Mouse (Mus musculus) heart, embryonic 13.5 days (tissue): ENCODE measurements around the gene Mast4. TPM values are rescaled to one million over a fixed set of nuclear protein-coding genes. Genes with fewer than 3 reads are reported as not detected.

ENCODE experiments used
- ATAC-seq: fragments of 200-750 bp; cut with Nextera tagmentation; 2 replicates; pipeline ENCODE4 v1.8.0; 2017; ENCODE audit warnings: moderate TSS enrichment; ENCODE audit not compliant: insufficient number of reproducible peaks, low FRiP score, low TSS enrichment; ENCODE audit errors: extremely low read depth
- H3K27ac ChIP-seq: fragments of 300-500 bp; sonication (generic); replicated peaks from 2 replicates; pipeline ENCODE4 v1.5.1; 2015; ENCODE audit warnings: moderate library complexity, mild to moderate bottlenecking, inconsistent platforms
- H3K27me3 ChIP-seq: fragments of 300-500 bp; sonication (generic); replicated peaks from 2 replicates; pipeline ENCODE4 v1.6.1; 2015; ENCODE audit warnings: mild to moderate bottlenecking, inconsistent platforms
- H3K36me3 ChIP-seq: fragments of 300-500 bp; sonication (generic); 2 replicates; pipeline ENCODE4 v1.6.1; 2015; ENCODE audit warnings: mild to moderate bottlenecking, inconsistent platforms
- H3K4me1 ChIP-seq: fragments of 300-500 bp; sonication (generic); 2 replicates; pipeline ENCODE4 v1.6.1; 2015; ENCODE audit warnings: inconsistent platforms
- H3K4me2 ChIP-seq: fragments of 300-500 bp; sonication (generic); 2 replicates; pipeline ENCODE4 v1.6.1; 2015; ENCODE audit warnings: inconsistent platforms, mild to moderate bottlenecking, moderate library complexity
- H3K4me3 ChIP-seq: fragments of 300-500 bp; sonication (generic); 2 replicates; pipeline ENCODE4 v1.5.1; 2015; ENCODE audit warnings: moderate library complexity, mild to moderate bottlenecking, inconsistent platforms
- H3K9ac ChIP-seq: fragments of 300-500 bp; sonication (generic); 2 replicates; pipeline ENCODE4 v1.6.1; 2015; ENCODE audit warnings: inconsistent platforms, mild to moderate bottlenecking, moderate library complexity
- H3K9me3 ChIP-seq: fragments of 300-500 bp; sonication (generic); 2 replicates; pipeline ENCODE4 v1.6.1; 2016; ENCODE audit warnings: inconsistent platforms
- WGBS: fragments of 180-500 bp; shearing (Covaris S2); methylation state at CpG from one replicate; pipeline ENCODE4 v1.1.7; 2015; ENCODE audit warnings: mixed read lengths; 5-methylcytosine and 5-hydroxymethylcytosine counted together
- polyA plus RNA-seq: library from polyadenylated mRNA; unstranded; fragments of >200 nt; fragmentation: Nextera tagmentation; extraction: Ambion mirVana; gene quantifications from 2 replicates; pipeline ENCODE4 v1.2.1, GENCODE M21; 2015

The Mast4 gene
- polyA plus RNA-seq, 1 experiment from 2014 or later = 36.8 TPM

DNA sequence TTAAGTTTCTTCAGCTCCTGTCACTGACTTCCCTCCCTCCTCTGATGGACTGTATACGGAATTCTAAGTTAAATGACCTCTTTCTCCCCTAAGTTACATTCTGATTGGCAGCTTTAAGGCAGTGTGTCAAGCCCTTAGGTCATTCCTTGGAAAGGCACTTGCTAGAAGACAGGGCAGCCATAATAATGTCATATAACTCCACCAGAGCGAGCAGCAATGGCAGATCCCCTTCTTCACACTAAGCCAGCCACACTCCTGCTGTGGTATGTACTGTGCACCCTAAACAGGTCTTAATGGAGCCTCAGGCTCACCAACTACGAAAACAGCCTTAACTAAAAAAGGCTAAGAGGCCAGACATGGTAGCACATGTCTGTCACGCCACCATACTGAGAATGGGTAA is 123.6 kb downstream of the Mast4 start:
- Histone ChIP-seq H3K4me1 (peaks cover 18% of the 10 kb centered on the region), H3K27me3 (no peaks in the 10 kb centered on the region), H3K36me3 (no peaks in the 10 kb centered on the region), H3K9me3 (no peaks in the 10 kb centered on the region), H3K27ac (peak overlapping the region; percentile 44; the same call in 1 of the 2 replicates), H3K4me2 (no peak overlapping the region), H3K4me3 (no peak overlapping the region), H3K9ac (no peak overlapping the region)
- ATAC-seq = no peak
- 76% methylated on average over 4 of the region's 4 CpGs for WGBS

- no peak for ATAC-seq
- 76% methylated on average over 4 of the region's 4 CpGs for WGBS
These were observed 127.1 kb downstream of the Mast4 start for GRCm38 (mm10) chr13:103207199-103207598.

GRCm38 (mm10) chr13:103206644-103207043 is 127.7 kb downstream of the Mast4 start:
- WGBS = 63% methylated on average over 9 of the region's 9 CpGs
- Histone ChIP-seq H3K36me3 (no peaks in the 10 kb centered on the region), H3K4me3 (no peak overlapping the region), H3K27ac (no peak overlapping the region), H3K4me1 (peaks cover 13% of the 10 kb centered on the region), H3K4me2 (no peak overlapping the region), H3K9me3 (no peaks in the 10 kb centered on the region), H3K27me3 (no peaks in the 10 kb centered on the region), H3K9ac (no peak overlapping the region)
- no peak for ATAC-seq

More at GRCm38 (mm10) chr13:103207199-103207598, 127.1 kb downstream of the Mast4 start:
- H3K4me1 ChIP-seq = peaks cover 18% of the 10 kb centered on the region
- no peak overlapping the region for H3K4me3 ChIP-seq
- H3K4me2 ChIP-seq = no peak overlapping the region
- H3K9me3 ChIP-seq = no peaks in the 10 kb centered on the region
- no peak overlapping the region for H3K9ac ChIP-seq
- no peak overlapping the region for H3K27ac ChIP-seq
- no peaks in the 10 kb centered on the region for H3K36me3 ChIP-seq
- H3K27me3 ChIP-seq = no peaks in the 10 kb centered on the region

- Histone ChIP-seq H3K4me1 (peaks cover 7% of the 10 kb centered on the region; the same call in 1 of the 2 replicates), H3K4me2 (no peak overlapping the region), H3K27ac (no peak overlapping the region), H3K27me3 (no peaks in the 10 kb centered on the region), H3K9me3 (no peaks in the 10 kb centered on the region), H3K36me3 (no peaks in the 10 kb centered on the region), H3K4me3 (no peak overlapping the region), H3K9ac (no peak overlapping the region)
- 81% methylated on average over 5 of the region's 5 CpGs for WGBS
- ATAC-seq = no peak
These were observed 129.1 kb downstream of the Mast4 start for GRCm38 (mm10) chr13:103205191-103205590.

DNA sequence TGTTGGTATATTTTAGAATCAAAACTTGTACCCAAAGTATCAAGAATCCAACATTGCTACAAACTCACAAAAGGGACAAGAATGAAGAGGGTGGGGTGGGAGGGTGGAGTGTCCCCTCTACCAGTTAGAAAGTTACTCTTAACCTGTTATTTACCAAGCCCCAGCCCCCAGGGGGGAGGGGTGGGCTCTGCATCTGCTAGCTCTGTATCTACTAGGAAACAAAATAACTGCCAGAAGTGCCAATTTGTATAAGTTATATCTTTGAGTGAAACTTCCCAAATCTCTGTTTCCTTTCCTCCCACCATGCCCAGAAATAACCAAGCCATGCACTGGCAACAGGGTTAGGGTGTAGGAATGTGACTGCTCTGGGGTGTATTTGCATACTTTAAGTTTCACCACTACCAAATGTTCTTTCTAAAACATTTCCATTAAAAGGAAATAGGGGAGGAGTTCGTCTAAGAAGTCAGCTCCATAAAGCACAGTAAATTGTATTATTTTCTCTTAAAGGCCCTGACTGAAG is 130.9 kb downstream of the Mast4 start:
- 45% methylated on average over 1 of the region's 1 CpGs for WGBS
- Histone ChIP-seq H3K4me2 (no peak overlapping the region), H3K36me3 (no peaks in the 10 kb centered on the region), H3K27me3 (no peaks in the 10 kb centered on the region), H3K4me3 (no peak overlapping the region), H3K9me3 (no peaks in the 10 kb centered on the region), H3K27ac (no peak overlapping the region), H3K9ac (no peak overlapping the region), H3K4me1 (peaks cover 7% of the 10 kb centered on the region; the same call in 1 of the 2 replicates)
- ATAC-seq = no peak

- Histone ChIP-seq H3K36me3 (no peaks in the 10 kb centered on the region), H3K9me3 (no peaks in the 10 kb centered on the region), H3K4me2 (no peak overlapping the region), H3K27ac (no peak overlapping the region), H3K27me3 (no peaks in the 10 kb centered on the region), H3K9ac (no peak overlapping the region), H3K4me1 (peaks cover 7% of the 10 kb centered on the region; the same call in 1 of the 2 replicates), H3K4me3 (no peak overlapping the region)
- ATAC-seq = no peak
- WGBS = 54% methylated on average over 10 of the region's 10 CpGs
These were observed 133.1 kb downstream of the Mast4 start for GRCm38 (mm10) chr13:103201016-103201760.

- WGBS = 37% methylated on average over 2 of the region's 2 CpGs
- no peak overlapping the region for H3K4me3 ChIP-seq
- ATAC-seq = no peak
These were observed 134.3 kb downstream of the Mast4 start for GRCm38 (mm10) chr13:103199823-103200660.

GRCm38 (mm10) chr13:103198210-103198940 is 135.9 kb downstream of the Mast4 start:
- H3K9ac ChIP-seq = no peak overlapping the region
- no peaks in the 10 kb centered on the region for H3K9me3 ChIP-seq
- no peak overlapping the region for H3K4me3 ChIP-seq
- H3K27me3 ChIP-seq = no peaks in the 10 kb centered on the region
- 83% methylated on average over 9 of the region's 9 CpGs for WGBS
- H3K36me3 ChIP-seq = no peaks in the 10 kb centered on the region
- H3K4me1 ChIP-seq = peaks cover 4% of the 10 kb centered on the region; the same call in 1 of the 2 replicates
- H3K27ac ChIP-seq = no peak overlapping the region
- H3K4me2 ChIP-seq = no peak overlapping the region
- no peak for ATAC-seq

More at GRCm38 (mm10) chr13:103199823-103200660, 134.3 kb downstream of the Mast4 start:
- Histone ChIP-seq H3K9me3 (no peaks in the 10 kb centered on the region), H3K27me3 (no peaks in the 10 kb centered on the region), H3K27ac (no peak overlapping the region), H3K4me1 (peaks cover 7% of the 10 kb centered on the region; the same call in 1 of the 2 replicates), H3K4me2 (no peak overlapping the region), H3K9ac (no peak overlapping the region), H3K36me3 (no peaks in the 10 kb centered on the region)

DNA sequence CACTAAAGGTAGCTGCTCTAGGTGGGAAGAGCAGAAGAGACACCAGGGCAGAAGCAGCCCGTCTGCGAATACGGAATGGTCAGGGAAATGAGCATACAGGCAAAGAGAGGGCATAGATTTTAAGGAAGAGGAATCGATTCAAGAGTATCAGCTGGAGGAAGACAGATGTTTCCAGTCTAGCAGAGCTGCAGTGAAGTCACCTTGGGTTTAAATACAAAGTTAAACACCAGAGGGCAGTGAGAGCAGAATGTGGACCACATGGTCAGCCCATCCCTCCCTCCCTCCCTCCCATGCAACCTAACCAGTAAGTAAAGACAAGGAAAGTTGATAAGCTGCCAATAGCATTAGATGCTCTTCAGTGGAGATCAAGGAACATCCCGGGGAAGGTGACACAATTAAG is 138.0 kb downstream of the Mast4 start:
- ATAC-seq = no peak
- Histone ChIP-seq H3K4me3 (no peak overlapping the region), H3K4me1 (peaks cover under 1% of the 10 kb centered on the region; the same call in 1 of the 2 replicates), H3K27ac (no peak overlapping the region), H3K36me3 (no peaks in the 10 kb centered on the region), H3K4me2 (no peak overlapping the region), H3K9ac (no peak overlapping the region), H3K9me3 (no peaks in the 10 kb centered on the region), H3K27me3 (no peaks in the 10 kb centered on the region)
- 63% methylated on average over 5 of the region's 5 CpGs for WGBS

- H3K4me1 ChIP-seq = no peaks in the 10 kb centered on the region
- 61% methylated on average over 3 of the region's 3 CpGs for WGBS
These were observed 138.4 kb downstream of the Mast4 start for GRCm38 (mm10) chr13:103195847-103196246.

DNA sequence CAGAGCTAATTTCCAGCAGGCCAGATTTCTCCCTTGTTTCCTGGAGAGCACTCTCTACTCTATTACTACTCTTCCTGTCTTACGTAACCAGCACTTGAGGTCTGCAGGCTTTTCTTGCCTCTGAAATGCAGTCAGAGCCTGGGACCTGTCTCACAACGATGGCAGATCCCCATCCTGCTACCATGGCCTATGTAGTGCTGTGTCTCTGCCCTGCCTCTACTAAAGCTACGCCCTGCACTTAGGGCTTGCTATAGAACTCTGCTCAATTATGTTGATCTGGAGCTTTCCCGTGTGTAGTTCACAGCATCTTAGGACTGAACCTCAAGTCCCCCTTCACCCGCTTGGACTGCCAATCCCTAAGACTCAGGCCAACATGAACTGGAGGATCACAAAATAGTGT is 150.7 kb downstream of the Mast4 start:
- 72% methylated on average over 5 of the region's 5 CpGs for WGBS
- Histone ChIP-seq H3K4me2 (no peak overlapping the region), H3K9me3 (no peaks in the 10 kb centered on the region), H3K4me1 (peaks cover 13% of the 10 kb centered on the region), H3K9ac (no peak overlapping the region), H3K27ac (no peak overlapping the region), H3K4me3 (no peak overlapping the region), H3K27me3 (no peaks in the 10 kb centered on the region), H3K36me3 (no peaks in the 10 kb centered on the region)
- ATAC-seq = no peak

More at GRCm38 (mm10) chr13:103195847-103196246, 138.4 kb downstream of the Mast4 start:
- ATAC-seq = no peak
- Histone ChIP-seq H3K9me3 (no peaks in the 10 kb centered on the region), H3K27me3 (no peaks in the 10 kb centered on the region), H3K4me3 (no peak overlapping the region), H3K4me2 (no peak overlapping the region), H3K36me3 (no peaks in the 10 kb centered on the region), H3K9ac (no peak overlapping the region), H3K27ac (no peak overlapping the region)
